Mouse (Mus musculus) olfactory bulb, adult 2 months (tissue): ENCODE results near the gene Stk36. TPM values are rescaled to one million over a fixed set of nuclear protein-coding genes. Genes with fewer than 3 reads are reported as not detected.

ENCODE experiments used
- H3K27ac ChIP-seq: fragments of 200-500 bp; 2 replicates; pipeline ENCODE4 v1.5.1; 2012; ENCODE audit warnings: low read depth, low read length; ENCODE audit not compliant: insufficient read depth
- H3K4me1 ChIP-seq: fragments of 200-500 bp; 2 replicates; pipeline ENCODE4 v1.6.1; 2012; ENCODE audit warnings: low read length; ENCODE audit not compliant: control insufficient read depth, insufficient read depth
- H3K4me3 ChIP-seq: fragments of 200-500 bp; 2 replicates; pipeline ENCODE4 v1.5.1; 2012; ENCODE audit warnings: mild to moderate bottlenecking, low read depth, low read length, moderate library complexity; ENCODE audit not compliant: insufficient read depth
- CTCF ChIP-seq: fragments of 200-500 bp; IDR thresholded peaks from 2 replicates; pipeline ENCODE4 v1.5.1; 2012; ENCODE audit warnings: low read depth, mild to moderate bottlenecking, low read length, moderate library complexity; ENCODE audit not compliant: insufficient read depth
- POLR2A ChIP-seq: fragments of 200-500 bp; IDR thresholded peaks from 2 replicates; pipeline ENCODE4 v1.6.1; 2012; ENCODE audit warnings: mild to moderate bottlenecking, low read depth, low read length, moderate library complexity; ENCODE audit not compliant: insufficient read depth
- WGBS: fragments of 180-500 bp; shearing (Covaris S2); methylation state at CpG from one replicate; pipeline ENCODE4 v1.1.7; 2018; 5-methylcytosine and 5-hydroxymethylcytosine counted together
- polyA plus RNA-seq: library from polyadenylated mRNA; stranded (reverse); fragments of >200 nt; gene quantifications from 2 replicates; pipeline ENCODE4 v1.2.4, GENCODE M21; 2012; ENCODE audit warnings: low replicate concordance; ENCODE audit not compliant: missing spikeins, insufficient read depth, insufficient read length

The Stk36 gene
- polyA plus RNA-seq, 1 experiment, result not detected

GRCm38 (mm10) chr1:74594434-74594833 is 6.8 kb upstream of the Stk36 start:
- Histone ChIP-seq H3K27ac (no peak overlapping the region), H3K4me3 (no peak overlapping the region), H3K4me1 (peaks cover 3% of the 10 kb centered on the region; the same call in 1 of the 2 replicates)
- TF ChIP-seq CTCF (no peak), POLR2A (no peak)
- WGBS, result 88% methylated on average over 8 of the region's 8 CpGs

- Histone ChIP-seq H3K4me1 (peaks cover 3% of the 10 kb centered on the region; the same call in 1 of the 2 replicates), H3K4me3 (peak overlapping the region; percentile 69), H3K27ac (peak overlapping the region; percentile 32; the same call in 1 of the 2 replicates)
- no peak for TF ChIP-seq CTCF
- TF ChIP-seq POLR2A, result no peak
- 6% methylated on average over 26 of the region's 26 CpGs for WGBS
These were observed 561 bp upstream of the Stk36 start for GRCm38 (mm10) chr1:74600501-74601266.

- H3K27ac ChIP-seq, result no peak overlapping the region
- peaks cover 16% of the 10 kb centered on the region for H3K4me1 ChIP-seq
- no peak for TF ChIP-seq POLR2A
- no peak for TF ChIP-seq CTCF
- WGBS, result 97% methylated on average over 1 of the region's 1 CpGs
- no peak overlapping the region for H3K4me3 ChIP-seq
These were observed 22.9 kb downstream of the Stk36 start for GRCm38 (mm10) chr1:74624183-74624582.

- no peak overlapping the region for H3K27ac ChIP-seq
- H3K4me1 ChIP-seq, result peaks cover 16% of the 10 kb centered on the region
- TF ChIP-seq POLR2A (no peak), CTCF (no peak)
- no peak overlapping the region for H3K4me3 ChIP-seq
- whole genome bisulfite sequencing, result 89% methylated on average over 4 of the region's 4 CpGs
These were observed 24.8 kb downstream of the Stk36 start for GRCm38 (mm10) chr1:74626076-74626475.

- peaks cover 6% of the 10 kb centered on the region for H3K4me1 ChIP-seq
- WGBS, result 66% methylated on average over 7 of the region's 7 CpGs
- no peak overlapping the region for H3K4me3 ChIP-seq
- H3K27ac ChIP-seq, result no peak overlapping the region
- no peak for TF ChIP-seq CTCF
- TF ChIP-seq POLR2A, result no peak
These were observed 26.8 kb downstream of the Stk36 start for GRCm38 (mm10) chr1:74628001-74628400.

DNA sequence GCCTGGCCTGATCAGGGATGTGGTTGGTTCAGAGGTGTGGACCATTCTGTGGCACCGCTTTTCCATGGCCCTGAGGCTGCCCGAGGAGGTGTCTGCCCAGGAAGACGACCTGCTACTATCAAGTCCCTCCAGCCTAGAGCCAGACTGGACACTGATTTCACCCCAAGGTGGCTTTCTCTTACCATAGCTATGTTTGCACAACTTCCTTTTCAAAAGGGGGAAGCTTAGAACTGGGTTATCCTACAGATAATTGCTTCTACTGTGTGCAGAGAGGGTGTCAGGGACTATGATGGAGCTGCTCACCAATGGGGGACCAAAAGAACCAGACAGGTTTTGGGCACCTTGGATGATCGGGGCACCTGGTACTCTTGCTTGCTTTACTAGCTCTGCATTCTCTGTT is 31.5 kb downstream of the Stk36 start:
- TF ChIP-seq POLR2A (no peak), CTCF (no peak)
- H3K4me3 ChIP-seq, result no peak overlapping the region
- WGBS, result 89% methylated on average over 4 of the region's 4 CpGs

GRCm38 (mm10) chr1:74643524-74643923 is 42.3 kb downstream of the Stk36 start:
- Histone ChIP-seq H3K27ac (no peak overlapping the region), H3K4me1 (no peaks in the 10 kb centered on the region), H3K4me3 (no peak overlapping the region)
- no peak for TF ChIP-seq CTCF
- no peak for TF ChIP-seq POLR2A
- WGBS, result 64% methylated on average over 2 of the region's 2 CpGs

More for the DNA sequence above, 31.5 kb downstream of the Stk36 start:
- Histone ChIP-seq H3K27ac (no peak overlapping the region), H3K4me1 (0 out of 2 replicates have a peak, but pooled peaks cover 2% of the 10 kb centered on the region)

DNA sequence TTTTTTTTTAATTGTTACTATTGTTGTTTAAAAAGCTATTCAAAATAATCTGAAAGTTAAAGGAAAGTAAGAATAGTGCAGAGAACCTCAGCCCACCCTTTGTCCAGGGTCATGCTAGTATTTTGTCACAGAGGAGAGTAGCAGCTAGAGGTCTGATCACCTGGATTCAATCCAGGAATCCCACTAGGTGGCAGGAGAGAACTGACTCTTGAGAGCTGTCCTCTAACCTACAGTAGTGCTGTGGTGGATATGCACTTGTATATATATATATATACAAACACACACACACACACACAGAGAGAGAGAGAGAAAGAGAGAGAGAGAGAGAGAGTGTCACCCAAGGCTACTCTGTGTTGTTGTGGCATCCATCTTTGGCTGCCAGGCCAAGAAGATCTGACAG is 42.7 kb downstream of the Stk36 start:
- Histone ChIP-seq H3K4me1 (no peaks in the 10 kb centered on the region), H3K4me3 (no peak overlapping the region), H3K27ac (no peak overlapping the region)
- no peak for TF ChIP-seq POLR2A
- no peak for TF ChIP-seq CTCF

- TF ChIP-seq CTCF (peak; percentile 38; the same call in 1 of the 2 replicates), POLR2A (no peak; the same call in 1 of the 2 replicates)
- Histone ChIP-seq H3K4me1 (no peaks in the 10 kb centered on the region), H3K4me3 (peak within 1 kb of the TSS; percentile 86), H3K27ac (peak within 1 kb of the TSS; percentile 53)
- WGBS, result under 1% methylated on average over 66 of the region's 66 CpGs
These were observed 60.4 kb downstream of the Stk36 start, which contains the start of gene Ttll4 for GRCm38 (mm10) chr1:74661448-74662195. Ttll4 (plus strand) TSS chr1:74661745.
